Mouse (Mus musculus) limb, embryonic 11.5 days (tissue): ENCODE data around the gene Rnf220. TPM values are rescaled to one million over a fixed set of nuclear protein-coding genes. Genes with fewer than 3 reads are reported as not detected.

Experiments
- ATAC-seq: fragments of 200-750 bp; cut with Nextera tagmentation; 2 replicates; pipeline ENCODE4 v1.8.0; 2017; ENCODE audit warnings: low read depth; ENCODE audit not compliant: insufficient number of reproducible peaks, low FRiP score, low TSS enrichment
- DNase-seq: peaks from one replicate; pipeline ENCODE4 v3.0.0-alpha.2; 2015; ENCODE audit warnings: low spot score
- H3K27ac ChIP-seq: fragments of 300-500 bp; sonication (generic); replicated peaks from 2 replicates; pipeline ENCODE4 v1.5.1; 2014; ENCODE audit warnings: low read depth, mild to moderate bottlenecking, low read length
- H3K27me3 ChIP-seq: fragments of 300-500 bp; sonication (generic); 2 replicates; pipeline ENCODE4 v1.6.1; 2014; ENCODE audit warnings: mild to moderate bottlenecking, low read length, mixed read lengths; ENCODE audit not compliant: control insufficient read depth, insufficient read depth
- H3K36me3 ChIP-seq: fragments of 300-500 bp; sonication (generic); 2 replicates; pipeline ENCODE4 v1.6.1; 2014; ENCODE audit warnings: mild to moderate bottlenecking, low read length, moderate library complexity, mixed read lengths; ENCODE audit not compliant: control insufficient read depth, insufficient read depth
- H3K4me1 ChIP-seq: fragments of 300-500 bp; sonication (generic); 2 replicates; pipeline ENCODE4 v1.6.1; 2014; ENCODE audit warnings: low read length, mixed read lengths; ENCODE audit not compliant: control insufficient read depth, insufficient read depth
- H3K4me2 ChIP-seq: fragments of 300-500 bp; sonication (generic); 2 replicates; pipeline ENCODE4 v1.6.1; 2014; ENCODE audit warnings: low read depth, mild to moderate bottlenecking, moderate library complexity; ENCODE audit not compliant: severe bottlenecking
- H3K4me3 ChIP-seq: fragments of 300-500 bp; sonication (generic); 2 replicates; pipeline ENCODE4 v1.5.1; 2014; ENCODE audit warnings: low read depth, low read length
- H3K9ac ChIP-seq: fragments of 300-500 bp; sonication (generic); 2 replicates; pipeline ENCODE4 v1.6.1; 2014; ENCODE audit warnings: mild to moderate bottlenecking, low read length
- H3K9me3 ChIP-seq: fragments of 300-500 bp; sonication (generic); 2 replicates; pipeline ENCODE4 v1.6.1; 2016; ENCODE audit warnings: low read length; ENCODE audit not compliant: control insufficient read depth
- WGBS: fragments of 180-500 bp; shearing (Covaris S2); extraction: QIAGEN DNeasy Blood & Tissue Kit; methylation state at CpG from one replicate; pipeline ENCODE4 v1.1.7; 2014; 5-methylcytosine and 5-hydroxymethylcytosine counted together
- polyA plus RNA-seq: library from polyadenylated mRNA; unstranded; fragments of >200 nt; fragmentation: Nextera tagmentation; extraction: Ambion mirVana; gene quantifications from 2 replicates; pipeline ENCODE4 v1.2.1, GENCODE M21; 2014

The Rnf220 gene
- polyA plus RNA-seq, 1 experiment from 2014 or later: 69.8 TPM

DNA sequence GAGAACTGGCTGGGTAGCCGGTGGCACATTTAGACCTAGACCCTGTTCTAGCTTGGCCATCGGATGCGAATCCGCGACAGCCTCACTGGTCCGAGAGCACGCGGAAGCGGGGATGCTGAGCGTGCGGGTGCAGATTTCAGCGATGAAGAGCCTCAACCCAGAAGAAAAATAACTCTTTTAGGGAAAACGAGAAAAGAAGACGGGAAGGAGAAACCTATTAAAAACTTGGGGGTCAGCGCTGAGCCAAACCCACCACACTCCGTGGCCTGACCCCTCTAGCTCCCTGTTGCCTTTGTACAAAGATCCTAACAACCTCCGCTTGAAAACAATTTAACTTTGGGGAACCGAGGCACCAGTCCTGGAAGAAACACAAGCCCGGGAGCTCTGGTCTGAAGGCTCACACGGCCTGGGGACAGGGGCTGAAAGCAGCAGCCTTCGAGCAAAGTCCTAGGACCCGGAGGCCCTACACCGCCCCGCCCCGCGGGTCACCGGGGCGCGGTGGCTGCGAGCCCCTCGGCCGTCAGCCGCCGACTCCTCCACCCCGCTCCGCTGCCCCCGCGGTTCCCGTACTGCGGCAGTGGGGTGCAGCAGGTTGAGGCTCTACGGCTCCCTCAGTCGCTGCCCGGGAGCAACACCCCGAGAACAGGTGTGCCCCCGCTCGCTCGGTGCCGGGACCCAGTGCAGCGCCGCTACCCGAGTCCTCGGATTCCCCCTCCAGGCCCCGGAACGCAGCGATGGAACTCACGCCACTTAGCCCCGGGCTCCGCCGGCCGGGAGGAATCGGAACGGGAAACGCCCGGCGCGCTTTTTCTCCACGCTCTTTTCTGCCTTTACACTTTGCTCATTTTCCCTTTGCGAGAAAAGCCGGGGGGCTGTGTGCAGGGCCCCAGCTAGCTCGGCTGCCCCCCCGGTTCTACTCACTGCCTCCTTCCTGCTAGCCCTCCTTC lies 2.7 kb downstream of the Rnf220 start:
- Histone ChIP-seq H3K9me3 (no peaks in the 10 kb centered on the region), H3K4me3 (peak overlapping the region; percentile 63), H3K4me2 (peak overlapping the region; percentile 92), H3K27ac (peak overlapping the region; percentile 68; the same call in 1 of the 2 replicates), H3K4me1 (peaks cover 12% of the 10 kb centered on the region; the same call in 1 of the 2 replicates), H3K27me3 (peaks cover 16% of the 10 kb centered on the region), H3K9ac (peak overlapping the region; percentile 66), H3K36me3 (no peaks in the 10 kb centered on the region)
- under 1% methylated on average over 71 of the region's 71 CpGs for WGBS
- 0 out of 2 replicates have a peak, but pooled peaks have one; percentile 1 for ATAC-seq
- DNase-seq: peak; percentile 73

DNA sequence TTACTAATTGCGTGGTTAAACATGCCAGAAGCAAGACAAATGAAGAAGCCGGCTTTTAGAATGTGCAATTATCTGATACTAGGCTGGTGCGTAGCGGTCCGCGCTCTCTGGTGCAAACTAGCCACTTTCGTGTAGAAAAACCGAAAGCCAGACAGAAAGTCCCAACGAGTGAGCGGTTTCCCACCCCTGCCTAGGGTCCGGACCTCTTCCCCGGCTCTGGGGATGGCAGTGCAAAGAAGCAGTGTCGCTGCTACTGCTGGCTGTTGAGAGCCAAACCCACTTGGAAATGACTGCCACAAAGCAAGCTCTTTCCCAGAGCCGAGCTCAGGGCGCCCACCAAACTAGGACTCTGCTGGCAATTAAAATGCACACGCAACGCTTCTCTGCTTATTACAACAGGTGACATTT lies 3.7 kb downstream of the Rnf220 start:
- H3K27ac ChIP-seq: no peak overlapping the region
- WGBS: 2% methylated on average over 17 of the region's 17 CpGs
- DNase-seq (peak; percentile 70), ATAC-seq (no peak)
- peak overlapping the region; percentile 92 for H3K4me2 ChIP-seq
- H3K4me1 ChIP-seq: peaks cover 12% of the 10 kb centered on the region; the same call in 1 of the 2 replicates
- no peaks in the 10 kb centered on the region for H3K9me3 ChIP-seq
- peak overlapping the region; percentile 63 for H3K4me3 ChIP-seq
- H3K27me3 ChIP-seq: peaks cover 16% of the 10 kb centered on the region
- H3K36me3 ChIP-seq: no peaks in the 10 kb centered on the region
- H3K9ac ChIP-seq: 0 out of 2 replicates have a peak overlapping the region, but pooled peaks have one; percentile 35

DNA sequence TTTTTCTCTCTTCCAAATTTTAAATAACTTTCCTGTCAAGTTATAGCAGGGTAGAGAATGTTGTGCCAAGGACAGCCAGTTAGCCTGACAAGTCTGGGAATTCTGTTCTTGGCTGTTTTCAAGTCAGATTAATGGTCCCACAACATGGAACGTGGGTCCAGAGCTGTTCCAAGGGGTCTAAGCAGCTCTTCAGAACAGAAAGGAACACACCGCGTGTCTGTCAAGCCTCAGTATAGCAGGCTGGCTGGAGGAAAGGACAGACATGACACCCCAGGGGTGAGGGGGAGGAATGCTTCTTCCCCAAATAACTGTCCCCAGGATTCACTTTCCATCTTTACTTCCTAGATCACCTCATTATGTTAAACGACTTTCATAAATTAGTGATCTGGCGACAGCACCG lies 5.0 kb downstream of the Rnf220 start:
- no peak for DNase-seq
- no peak overlapping the region for H3K9ac ChIP-seq
- peaks cover 14% of the 10 kb centered on the region; the same call in 1 of the 2 replicates for H3K4me1 ChIP-seq
- 63% methylated on average over 6 of the region's 6 CpGs for WGBS
- no peak for ATAC-seq
- no peaks in the 10 kb centered on the region for H3K36me3 ChIP-seq
- H3K27ac ChIP-seq: no peak overlapping the region
- peaks cover 16% of the 10 kb centered on the region for H3K27me3 ChIP-seq
- H3K4me3 ChIP-seq: no peak overlapping the region
- H3K4me2 ChIP-seq: no peak overlapping the region
- no peaks in the 10 kb centered on the region for H3K9me3 ChIP-seq

DNA sequence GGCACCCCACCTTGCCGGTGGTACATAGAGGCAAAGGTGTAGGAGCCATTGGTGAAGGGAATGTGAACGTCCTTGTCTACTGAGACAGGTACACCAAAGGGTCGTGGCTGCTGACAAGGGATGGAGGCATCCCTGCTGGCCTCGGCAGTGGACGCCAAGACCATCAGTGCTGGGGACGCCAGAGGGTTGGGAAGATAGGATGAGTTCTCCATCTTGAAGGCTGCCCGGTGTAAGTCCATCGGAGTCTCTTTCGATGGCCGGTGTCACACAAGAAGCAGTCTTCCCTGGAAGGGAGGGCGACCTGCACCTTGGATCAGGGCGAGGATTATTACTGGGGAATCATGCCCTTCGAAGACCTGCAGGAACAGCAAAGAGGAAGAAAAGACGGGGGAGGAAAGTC lies 6.9 kb downstream of the Rnf220 start:
- H3K4me3 ChIP-seq: no peak overlapping the region
- no peaks in the 10 kb centered on the region for H3K36me3 ChIP-seq
- H3K9me3 ChIP-seq: no peaks in the 10 kb centered on the region
- no peak overlapping the region for H3K9ac ChIP-seq
- H3K4me2 ChIP-seq: no peak overlapping the region
- H3K4me1 ChIP-seq: peaks cover 18% of the 10 kb centered on the region
- H3K27ac ChIP-seq: no peak overlapping the region
- H3K27me3 ChIP-seq: peaks cover 19% of the 10 kb centered on the region
- ATAC-seq (no peak), DNase-seq (no peak)
- 85% methylated on average over 14 of the region's 14 CpGs for WGBS

DNA sequence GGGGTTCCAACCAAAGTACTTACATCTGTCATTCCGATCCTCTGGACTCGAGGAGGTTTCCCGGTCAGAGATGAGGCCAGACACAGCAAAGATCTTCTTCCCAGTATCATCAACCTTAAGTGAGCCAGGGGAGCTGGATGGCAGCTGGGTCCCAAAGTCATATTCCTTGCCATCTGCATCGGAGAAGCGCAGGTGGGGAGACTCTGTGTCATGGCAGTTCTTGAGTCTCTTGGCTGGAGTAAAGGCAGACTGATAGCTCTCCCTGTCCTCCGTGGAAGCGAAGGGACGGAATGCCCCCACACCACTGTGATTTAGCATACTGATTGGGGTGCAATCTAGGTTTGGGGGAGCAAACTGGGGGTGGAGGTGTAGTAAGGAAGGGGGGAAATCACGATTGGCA lies 7.3 kb downstream of the Rnf220 start:
- no peak overlapping the region for H3K4me3 ChIP-seq
- H3K4me2 ChIP-seq: no peak overlapping the region
- peaks cover 19% of the 10 kb centered on the region for H3K4me1 ChIP-seq
- WGBS: 90% methylated on average over 9 of the region's 9 CpGs
- H3K36me3 ChIP-seq: no peaks in the 10 kb centered on the region
- DNase-seq (no peak), ATAC-seq (no peak)
- H3K9ac ChIP-seq: no peak overlapping the region
- peaks cover 19% of the 10 kb centered on the region for H3K27me3 ChIP-seq
- H3K9me3 ChIP-seq: no peaks in the 10 kb centered on the region
- H3K27ac ChIP-seq: no peak overlapping the region

DNA sequence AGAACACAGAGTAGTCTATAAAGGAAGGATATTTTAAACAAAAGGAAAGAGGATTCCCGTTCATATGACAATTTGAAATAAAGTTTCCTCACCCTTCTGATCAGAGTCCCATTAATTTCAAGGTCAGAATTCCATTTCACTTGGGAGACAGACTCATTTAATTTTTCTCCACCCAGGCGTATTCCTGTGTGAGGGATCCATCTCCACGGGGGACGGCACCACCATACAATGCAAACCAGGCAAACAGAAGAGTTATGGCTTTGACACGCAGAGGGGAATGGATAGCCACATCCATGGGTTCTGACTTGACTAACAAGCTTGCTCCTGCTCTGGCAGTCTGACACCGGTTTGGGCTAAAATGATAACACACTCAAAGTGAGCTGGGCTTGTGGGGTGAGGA lies 9.4 kb downstream of the Rnf220 start:
- ATAC-seq (no peak), DNase-seq (no peak)
- Histone ChIP-seq H3K36me3 (no peaks in the 10 kb centered on the region), H3K4me1 (peaks cover 14% of the 10 kb centered on the region), H3K4me3 (no peak overlapping the region), H3K27me3 (peaks cover 14% of the 10 kb centered on the region), H3K27ac (no peak overlapping the region), H3K9ac (no peak overlapping the region), H3K4me2 (no peak overlapping the region), H3K9me3 (no peaks in the 10 kb centered on the region)
- WGBS: 62% methylated on average over 6 of the region's 6 CpGs

DNA sequence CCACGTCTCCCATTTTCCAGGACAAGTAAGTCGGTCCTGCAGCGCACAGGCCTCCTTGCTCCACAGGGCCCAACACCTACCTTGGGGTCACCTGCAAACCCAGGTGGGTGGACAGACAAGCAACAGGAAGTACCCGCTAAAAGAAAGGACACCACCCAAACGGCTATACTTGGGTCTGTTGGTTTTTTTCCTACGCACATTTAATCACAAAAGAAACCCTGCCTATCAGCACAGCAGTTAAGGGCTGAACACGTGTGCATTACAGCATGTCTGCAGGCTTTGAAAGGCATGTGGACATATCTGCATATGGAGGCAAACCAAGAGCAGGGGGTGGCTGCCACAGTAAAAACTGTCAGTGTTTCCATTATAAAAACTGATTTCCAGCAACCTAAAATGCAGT lies 10.7 kb downstream of the Rnf220 start:
- no peaks in the 10 kb centered on the region for H3K36me3 ChIP-seq
- no peak overlapping the region for H3K4me3 ChIP-seq
- ATAC-seq: no peak
- no peak overlapping the region for H3K9ac ChIP-seq
- WGBS: 75% methylated on average over 7 of the region's 7 CpGs
- H3K9me3 ChIP-seq: no peaks in the 10 kb centered on the region
- DNase-seq: no peak
- H3K4me2 ChIP-seq: no peak overlapping the region
- peaks cover 7% of the 10 kb centered on the region; the same call in 1 of the 2 replicates for H3K27me3 ChIP-seq
- no peak overlapping the region for H3K27ac ChIP-seq
- H3K4me1 ChIP-seq: peaks cover 16% of the 10 kb centered on the region

DNA sequence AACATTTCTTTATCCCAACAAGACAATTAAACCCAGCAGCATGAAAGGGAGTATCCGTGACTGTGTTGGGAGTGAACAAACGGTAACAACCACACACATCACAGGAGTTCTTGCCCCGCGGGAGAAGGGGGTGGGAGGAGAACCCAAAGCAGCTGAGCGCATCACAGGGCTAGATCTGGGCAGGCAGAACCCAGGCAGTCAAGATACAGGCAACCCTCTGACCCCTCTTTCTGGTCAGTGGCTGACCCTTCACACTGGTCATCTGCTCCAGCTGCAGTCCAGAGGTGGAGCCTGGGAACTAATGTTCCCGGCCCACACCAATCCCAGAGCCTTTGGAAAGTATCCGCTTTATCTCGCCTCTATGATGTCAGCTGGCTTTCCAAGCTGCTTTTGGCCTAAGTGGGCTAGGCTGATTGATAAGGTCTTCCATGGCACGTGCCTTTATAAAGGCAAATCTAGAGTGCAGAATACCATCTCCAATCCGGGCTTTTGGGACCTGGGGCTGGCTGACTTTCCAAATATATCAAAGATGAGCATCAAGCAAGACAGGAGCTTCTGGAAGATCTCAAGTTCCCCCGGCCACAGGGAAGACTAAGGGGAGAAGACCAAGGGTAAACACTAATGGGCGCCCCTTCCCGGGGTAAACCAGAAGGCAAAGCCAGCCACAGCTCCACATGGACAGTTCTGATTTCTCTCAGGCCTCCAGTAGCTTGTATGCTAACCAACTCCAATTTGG lies 11.6 kb downstream of the Rnf220 start:
- Histone ChIP-seq H3K36me3 (no peaks in the 10 kb centered on the region), H3K9me3 (no peaks in the 10 kb centered on the region), H3K27ac (no peak overlapping the region), H3K27me3 (peaks cover 7% of the 10 kb centered on the region; the same call in 1 of the 2 replicates), H3K4me3 (peak overlapping the region; percentile 38), H3K4me2 (peak overlapping the region; percentile 98), H3K4me1 (peaks cover 25% of the 10 kb centered on the region), H3K9ac (peak overlapping the region; percentile 56)
- DNase-seq (no peak), ATAC-seq (no peak)
- WGBS: 31% methylated on average over 13 of the region's 13 CpGs
